Mouse (Mus musculus) limb, embryonic 11.5 days (tissue): ENCODE results near the gene Mbd3. TPM values are rescaled to one million over a fixed set of nuclear protein-coding genes. Genes with fewer than 3 reads are reported as not detected.

Experiments used
- ATAC-seq: fragments of 200-750 bp; cut with Nextera tagmentation; 2 replicates; pipeline ENCODE4 v1.8.0; 2017; ENCODE audit warnings: low read depth; ENCODE audit not compliant: insufficient number of reproducible peaks, low FRiP score, low TSS enrichment
- DNase-seq: peaks from one replicate; pipeline ENCODE4 v3.0.0-alpha.2; 2015; ENCODE audit warnings: low spot score
- H3K27ac ChIP-seq: fragments of 300-500 bp; sonication (generic); replicated peaks from 2 replicates; pipeline ENCODE4 v1.5.1; 2014; ENCODE audit warnings: low read depth, mild to moderate bottlenecking, low read length
- H3K27me3 ChIP-seq: fragments of 300-500 bp; sonication (generic); 2 replicates; pipeline ENCODE4 v1.6.1; 2014; ENCODE audit warnings: mild to moderate bottlenecking, low read length, mixed read lengths; ENCODE audit not compliant: control insufficient read depth, insufficient read depth
- H3K36me3 ChIP-seq: fragments of 300-500 bp; sonication (generic); 2 replicates; pipeline ENCODE4 v1.6.1; 2014; ENCODE audit warnings: mild to moderate bottlenecking, low read length, moderate library complexity, mixed read lengths; ENCODE audit not compliant: control insufficient read depth, insufficient read depth
- H3K4me1 ChIP-seq: fragments of 300-500 bp; sonication (generic); 2 replicates; pipeline ENCODE4 v1.6.1; 2014; ENCODE audit warnings: low read length, mixed read lengths; ENCODE audit not compliant: control insufficient read depth, insufficient read depth
- H3K4me2 ChIP-seq: fragments of 300-500 bp; sonication (generic); 2 replicates; pipeline ENCODE4 v1.6.1; 2014; ENCODE audit warnings: low read depth, mild to moderate bottlenecking, moderate library complexity; ENCODE audit not compliant: severe bottlenecking
- H3K4me3 ChIP-seq: fragments of 300-500 bp; sonication (generic); 2 replicates; pipeline ENCODE4 v1.5.1; 2014; ENCODE audit warnings: low read depth, low read length
- H3K9ac ChIP-seq: fragments of 300-500 bp; sonication (generic); 2 replicates; pipeline ENCODE4 v1.6.1; 2014; ENCODE audit warnings: mild to moderate bottlenecking, low read length
- H3K9me3 ChIP-seq: fragments of 300-500 bp; sonication (generic); 2 replicates; pipeline ENCODE4 v1.6.1; 2016; ENCODE audit warnings: low read length; ENCODE audit not compliant: control insufficient read depth
- WGBS: fragments of 180-500 bp; shearing (Covaris S2); extraction: QIAGEN DNeasy Blood & Tissue Kit; methylation state at CpG from one replicate; pipeline ENCODE4 v1.1.7; 2014; 5-methylcytosine and 5-hydroxymethylcytosine counted together
- polyA plus RNA-seq: library from polyadenylated mRNA; unstranded; fragments of >200 nt; fragmentation: Nextera tagmentation; extraction: Ambion mirVana; gene quantifications from 2 replicates; pipeline ENCODE4 v1.2.1, GENCODE M21; 2014

Gene Mbd3
- polyA plus RNA-seq, 1 experiment from 2014 or later = 337 TPM

- H3K4me3 ChIP-seq = peak overlapping the region; percentile 76
- ATAC-seq (no peak), DNase-seq (no peak)
- no peaks in the 10 kb centered on the region; the same call in 1 of the 2 replicates for H3K9me3 ChIP-seq
- H3K27ac ChIP-seq = peak overlapping the region; percentile 78
- 0% methylated on average over 4 of the region's 4 CpGs for WGBS
- H3K9ac ChIP-seq = peak overlapping the region; percentile 99
- no peaks in the 10 kb centered on the region for H3K27me3 ChIP-seq
- H3K4me2 ChIP-seq = peak overlapping the region; percentile 90
- H3K4me1 ChIP-seq = peaks cover 14% of the 10 kb centered on the region; the same call in 1 of the 2 replicates
- peaks cover 31% of the 10 kb centered on the region for H3K36me3 ChIP-seq
These were observed 33.0 kb upstream of the Mbd3 start for GRCm38 (mm10) chr10:80432387-80432785.

GRCm38 (mm10) chr10:80431570-80432386, 32.4 kb upstream of the Mbd3 start:
- 18% methylated on average over 16 of the region's 16 CpGs for WGBS
- Histone ChIP-seq H3K4me1 (peaks cover 14% of the 10 kb centered on the region; the same call in 1 of the 2 replicates), H3K27ac (0 out of 2 replicates have a peak overlapping the region, but pooled peaks have one; percentile 21), H3K9me3 (no peaks in the 10 kb centered on the region; the same call in 1 of the 2 replicates), H3K4me2 (peak overlapping the region; percentile 90), H3K9ac (peak overlapping the region; percentile 99), H3K4me3 (peak overlapping the region; percentile 76), H3K36me3 (peaks cover 37% of the 10 kb centered on the region), H3K27me3 (no peaks in the 10 kb centered on the region)
- ATAC-seq (no peak), DNase-seq (no peak)

- peaks cover 50% of the 10 kb centered on the region for H3K36me3 ChIP-seq
- 0 out of 2 replicates have a peak, but pooled peaks cover 2% of the 10 kb centered on the region for H3K9me3 ChIP-seq
- no peaks in the 10 kb centered on the region for H3K27me3 ChIP-seq
- WGBS = 76% methylated on average over 6 of the region's 8 CpGs
- peak overlapping the region; percentile 27; the same call in 1 of the 2 replicates for H3K9ac ChIP-seq
- H3K27ac ChIP-seq = no peak overlapping the region
- H3K4me1 ChIP-seq = peaks cover 8% of the 10 kb centered on the region; the same call in 1 of the 2 replicates
- DNase-seq = no peak
- no peak overlapping the region; the same call in 1 of the 2 replicates for H3K4me3 ChIP-seq
- H3K4me2 ChIP-seq = no peak overlapping the region
- no peak for ATAC-seq
These were observed 31.1 kb upstream of the Mbd3 start for GRCm38 (mm10) chr10:80430375-80430980.

- Histone ChIP-seq H3K27ac (no peak overlapping the region), H3K9ac (no peak overlapping the region), H3K9me3 (0 out of 2 replicates have a peak, but pooled peaks cover 2% of the 10 kb centered on the region), H3K27me3 (no peaks in the 10 kb centered on the region), H3K36me3 (peaks cover 57% of the 10 kb centered on the region), H3K4me1 (peaks cover 8% of the 10 kb centered on the region; the same call in 1 of the 2 replicates), H3K4me3 (no peak overlapping the region), H3K4me2 (no peak overlapping the region)
- DNase-seq (no peak), ATAC-seq (no peak)
- 88% methylated on average over 8 of the region's 8 CpGs for WGBS
These were observed 30.4 kb upstream of the Mbd3 start for GRCm38 (mm10) chr10:80429800-80430199.

- 0 out of 2 replicates have a peak, but pooled peaks cover 2% of the 10 kb centered on the region for H3K9me3 ChIP-seq
- peaks cover 75% of the 10 kb centered on the region for H3K36me3 ChIP-seq
- no peak overlapping the region for H3K27ac ChIP-seq
- H3K4me3 ChIP-seq = no peak overlapping the region
- H3K27me3 ChIP-seq = no peaks in the 10 kb centered on the region
- WGBS = 87% methylated on average over 3 of the region's 3 CpGs
- DNase-seq (no peak), ATAC-seq (no peak)
- H3K9ac ChIP-seq = no peak overlapping the region
- no peak overlapping the region for H3K4me2 ChIP-seq
- no peaks in the 10 kb centered on the region for H3K4me1 ChIP-seq
These were observed 25.7 kb upstream of the Mbd3 start for GRCm38 (mm10) chr10:80425041-80425440.

- H3K9me3 ChIP-seq = 0 out of 2 replicates have a peak, but pooled peaks cover 2% of the 10 kb centered on the region
- H3K27ac ChIP-seq = no peak overlapping the region
- DNase-seq (peak; percentile 50), ATAC-seq (no peak)
- H3K9ac ChIP-seq = no peak overlapping the region
- H3K36me3 ChIP-seq = peaks cover 77% of the 10 kb centered on the region
- H3K4me3 ChIP-seq = no peak overlapping the region
- H3K4me2 ChIP-seq = no peak overlapping the region
- no peaks in the 10 kb centered on the region for H3K27me3 ChIP-seq
- WGBS = 58% methylated on average over 4 of the region's 4 CpGs
- no peaks in the 10 kb centered on the region for H3K4me1 ChIP-seq
These were observed 24.2 kb upstream of the Mbd3 start for GRCm38 (mm10) chr10:80423562-80423961.

- 91% methylated on average over 9 of the region's 9 CpGs for WGBS
- Histone ChIP-seq H3K27ac (no peak overlapping the region), H3K4me2 (no peak overlapping the region), H3K4me1 (no peaks in the 10 kb centered on the region), H3K9ac (no peak overlapping the region), H3K27me3 (no peaks in the 10 kb centered on the region), H3K9me3 (0 out of 2 replicates have a peak, but pooled peaks cover 2% of the 10 kb centered on the region), H3K36me3 (peaks cover 76% of the 10 kb centered on the region), H3K4me3 (no peak overlapping the region)
- ATAC-seq (no peak), DNase-seq (no peak)
These were observed 22.5 kb upstream of the Mbd3 start for GRCm38 (mm10) chr10:80421651-80422472.

- Histone ChIP-seq H3K36me3 (peaks cover 76% of the 10 kb centered on the region), H3K27ac (no peak overlapping the region), H3K4me3 (no peak overlapping the region), H3K9me3 (no peaks in the 10 kb centered on the region), H3K9ac (no peak overlapping the region), H3K4me1 (no peaks in the 10 kb centered on the region), H3K4me2 (no peak overlapping the region), H3K27me3 (no peaks in the 10 kb centered on the region)
- 95% methylated on average over 8 of the region's 8 CpGs for WGBS
- no peak for ATAC-seq
- no peak for DNase-seq
These were observed 21.9 kb upstream of the Mbd3 start for GRCm38 (mm10) chr10:80421208-80421607.
